Mouse (Mus musculus) brain, embryonic 14.5 days (tissue): ENCODE data around the gene Ext2.

Source experiments
- CTCF ChIP-seq: fragments of 200-500 bp; IDR thresholded peaks from 2 replicates; pipeline ENCODE4 v1.5.1; 2012; ENCODE audit warnings: inconsistent platforms, mild to moderate bottlenecking, moderate library complexity, borderline replicate concordance; ENCODE audit not compliant: insufficient read depth, insufficient read length; ENCODE audit errors: extremely low read depth
- POLR2A ChIP-seq: fragments of 200-500 bp; IDR thresholded peaks from 2 replicates; pipeline ENCODE4 v1.6.1; 2012; ENCODE audit warnings: mild to moderate bottlenecking, inconsistent platforms, borderline replicate concordance; ENCODE audit not compliant: poor library complexity, insufficient read depth, insufficient read length, severe bottlenecking; ENCODE audit errors: extremely low read depth

DNA sequence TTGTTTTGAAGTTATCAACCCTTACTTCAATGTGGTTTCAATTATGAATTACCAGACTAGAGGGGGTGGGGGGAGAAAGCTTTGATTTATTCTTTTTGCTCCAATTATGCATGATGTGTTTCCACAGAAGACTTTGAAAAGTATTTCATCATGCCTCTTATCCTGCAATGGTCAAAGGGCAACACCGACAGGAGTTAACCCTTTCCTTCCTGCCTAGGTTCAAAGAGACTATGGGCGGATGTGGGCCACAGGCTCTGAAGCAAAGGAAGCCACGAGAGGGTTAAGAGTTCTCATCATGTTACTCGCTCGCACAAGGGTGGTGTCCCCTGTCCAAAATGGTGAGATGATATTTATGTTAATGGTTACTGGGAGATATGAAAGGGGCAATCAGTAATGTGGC, 76.2 kb downstream of the Ext2 start:
- TF ChIP-seq CTCF (no peak), POLR2A (no peak)
